Mouse (Mus musculus): ENCODE data around the gene Tns1.

- TF ChIP-seq CTCF (IDR thresholded peaks at IDR 0.05; ENCODE audit: insufficient read depth, low read length) (no peak), POLR2A (IDR thresholded peaks at IDR 0.05; ENCODE audit: borderline replicate concordance, extremely low read depth, low read depth, low read length) (no peak)
These were observed 49.4 kb downstream of the Tns1 start for GRCm38 (mm10) chr1:74074693-74075485.

All from lung, adult 2 months (tissue).